Comparison of ENCODE assay signal across 20 mouse cellular contexts in the genomic region with DNA sequence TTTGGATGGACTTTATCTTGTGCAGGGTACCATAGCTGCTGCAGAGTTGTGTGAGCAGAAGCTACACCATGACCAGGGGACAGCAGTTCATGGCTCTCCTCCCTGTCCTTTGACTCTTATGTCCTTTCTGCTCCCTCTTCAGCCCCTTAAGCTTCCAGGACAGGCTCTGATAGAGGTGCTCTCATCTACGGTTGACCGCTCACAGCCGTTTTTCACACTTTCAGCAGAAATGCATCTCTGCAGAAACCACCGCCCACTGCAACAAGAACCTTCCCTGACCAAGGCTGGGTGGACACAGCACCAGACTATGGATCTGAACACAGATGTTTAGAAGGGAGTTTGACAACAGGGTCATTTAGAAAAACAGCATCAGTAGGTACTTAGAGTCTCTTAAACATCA.
DNase-seq lines count a peak whose midpoint lies in the region; ATAC-seq and TF ChIP-seq lines count a peak whose summit lies in the region.
"Had no signal": no experiment of that assay in that cellular context is flagged by ENCODE, and none has a peak within 500 bp of the region (broad histone marks: within the 10 kb centered on the region; RNA-seq: fewer than 3 reads in every experiment).

No protein-coding gene starts in this region.

- no peak for DNase-seq in gastrocnemius, adult 2 months
- no peak for DNase-seq in gastrocnemius, postnatal 36 days
- DNase-seq in kidney, adult 2 months, result peak; percentile 62
- DNase-seq in kidney, adult 18-20 months, result no peak
- peak; percentile 42 for DNase-seq in kidney, adult 9 months
- DNase-seq: adrenal gland, adult 2 months; adrenal gland, adult 8-10 months; adrenal gland, postnatal 10 days; adrenal gland, postnatal 14 days; adrenal gland, postnatal 25 days; adrenal gland, postnatal 36 days; B cell, adult 2 months; cerebellum, adult 11 months; cerebellum, adult 11-12 months had no signal

- H3K27me3 ChIP-seq in kidney, adult 2 months (replicated peaks; ENCODE audit: control insufficient read depth, insufficient read depth, low read length), result no peaks in the 10 kb centered on the region
- no peaks in the 10 kb centered on the region for H3K27me3 ChIP-seq in kidney, embryonic 14.5 days (ENCODE audit: control insufficient read depth, insufficient read depth, low read length)
- H3K27me3 ChIP-seq in kidney, embryonic 16.5 days (ENCODE audit: insufficient read depth, low read length), result no peaks in the 10 kb centered on the region
- H3K27me3 ChIP-seq in kidney, embryonic 15.5 days, result no peaks in the 10 kb centered on the region
- H3K27me3 ChIP-seq: CH12.LX, Patski had no signal

- H3K4me2 ChIP-seq in kidney, embryonic 14.5 days (replicated peaks; ENCODE audit: low read depth, low read length), result no peak overlapping the region
- H3K4me2 ChIP-seq in kidney, embryonic 16.5 days (replicated peaks; ENCODE audit: low read depth, low read length), result no peak overlapping the region
- no peak overlapping the region for H3K4me2 ChIP-seq in kidney, embryonic 15.5 days

- no peak for ATAC-seq in kidney, embryonic 14.5 days (ENCODE audit: low FRiP score, low TSS enrichment)
- ATAC-seq in kidney, embryonic 16.5 days (ENCODE audit: low FRiP score, low TSS enrichment), result 0 out of 2 replicates have a peak, but pooled peaks have one; percentile 5
- no peak for ATAC-seq in kidney, embryonic 15.5 days (replicated peaks; ENCODE audit: low FRiP score)
- ATAC-seq: Patski had no signal

- TF ChIP-seq CTCF in gastrocnemius, adult 2 months (IDR thresholded peaks at IDR 0.05), result no peak
- no peak for TF ChIP-seq CTCF in kidney, adult 2 months (conservative IDR thresholded peaks at IDR 0.05; ENCODE audit: insufficient read depth, insufficient read length, low read depth, low read length)

- H3K4me3 ChIP-seq in gastrocnemius, adult 2 months, result no peak overlapping the region
- H3K4me3 ChIP-seq in kidney, adult 2 months (ENCODE audit: insufficient read depth, low read depth, low read length), result no peak overlapping the region
- no peak overlapping the region for H3K4me3 ChIP-seq in kidney, embryonic 14.5 days (ENCODE audit: low read length)
- no peak overlapping the region for H3K4me3 ChIP-seq in kidney, embryonic 16.5 days (ENCODE audit: low read length)
- H3K4me3 ChIP-seq in kidney, embryonic 15.5 days (replicated peaks), result no peak overlapping the region

- TF ChIP-seq POLR2A in kidney, adult 2 months (IDR thresholded peaks at IDR 0.05; ENCODE audit: low read depth, low read length), result no peak

- H3K36me3 ChIP-seq in kidney, adult 2 months (ENCODE audit: control insufficient read depth, insufficient read depth, low read length), result no peaks in the 10 kb centered on the region
- no peaks in the 10 kb centered on the region for H3K36me3 ChIP-seq in kidney, embryonic 14.5 days (ENCODE audit: control insufficient read depth, insufficient read depth, low read length)
- H3K36me3 ChIP-seq in kidney, embryonic 16.5 days (ENCODE audit: insufficient read depth, low read length), result no peaks in the 10 kb centered on the region
- H3K36me3 ChIP-seq in kidney, embryonic 15.5 days, result no peaks in the 10 kb centered on the region
- H3K36me3 ChIP-seq: G1E had no signal

- no peaks in the 10 kb centered on the region for H3K9me3 ChIP-seq in kidney, embryonic 14.5 days (ENCODE audit: control insufficient read depth, low read length)
- no peaks in the 10 kb centered on the region for H3K9me3 ChIP-seq in kidney, embryonic 16.5 days (ENCODE audit: low read length)
- no peaks in the 10 kb centered on the region for H3K9me3 ChIP-seq in kidney, embryonic 15.5 days (replicated peaks)
- H3K9me3 ChIP-seq: G1E had no signal

- peak overlapping the region; percentile 4; the same call in 1 of the 2 replicates for H3K27ac ChIP-seq in gastrocnemius, adult 2 months
- H3K27ac ChIP-seq in kidney, adult 2 months (ENCODE audit: insufficient read depth, low read depth, low read length), result no peak overlapping the region
- H3K27ac ChIP-seq in kidney, embryonic 14.5 days (ENCODE audit: low read depth, low read length), result no peak overlapping the region
- no peak overlapping the region for H3K27ac ChIP-seq in kidney, embryonic 16.5 days (ENCODE audit: low read length)
- H3K27ac ChIP-seq in kidney, embryonic 15.5 days, result no peak overlapping the region

- H3K4me1 ChIP-seq in kidney, adult 2 months (ENCODE audit: control insufficient read depth, insufficient read depth, low read length), result peaks cover 17% of the 10 kb centered on the region; the same call in 1 of the 2 replicates
- H3K4me1 ChIP-seq in kidney, embryonic 14.5 days (ENCODE audit: control insufficient read depth, insufficient read depth, low read length), result peaks cover 5% of the 10 kb centered on the region
- H3K4me1 ChIP-seq in kidney, embryonic 16.5 days (ENCODE audit: insufficient read depth, low read length), result peaks cover 14% of the 10 kb centered on the region; the same call in 1 of the 2 replicates
- H3K4me1 ChIP-seq in kidney, embryonic 15.5 days, result peaks cover 32% of the 10 kb centered on the region

- 58% methylated on average over 4 of the region's 4 CpGs for WGBS in kidney, adult 2 months
- 52% methylated on average over 4 of the region's 4 CpGs for WGBS in kidney, embryonic 14.5 days
- 50% methylated on average over 4 of the region's 4 CpGs for WGBS in kidney, embryonic 16.5 days
- WGBS in kidney, embryonic 15.5 days, result 53% methylated on average over 4 of the region's 4 CpGs

- intact Hi-C loops in gastrocnemius, adult 2 months (cut with DNase I), result loop anchor here (1.0 to 5.0 kb wide), 2 partner anchors 149 to 226 kb away; no protein-coding TSS in a partner anchor
- intact Hi-C loops in gastrocnemius, postnatal 36 days (cut with DNase I), result loop anchor here (1.0 to 5.0 kb wide), 2 partner anchors 149 to 225 kb away; no protein-coding TSS in a partner anchor

- H3K9ac ChIP-seq in kidney, embryonic 14.5 days (ENCODE audit: low read depth, low read length), result no peak overlapping the region
- H3K9ac ChIP-seq in kidney, embryonic 16.5 days (replicated peaks; ENCODE audit: low read length), result no peak overlapping the region
- H3K9ac ChIP-seq in kidney, embryonic 15.5 days, result no peak overlapping the region

Comparison
In these comparisons a context has a peak if more than half of its experiments do, and no peak if none do; other contexts are left out.
1. DNase-seq: peak in kidney, adult 2 months (single experiment) and kidney, adult 9 months (single experiment); none in gastrocnemius, adult 2 months (single experiment), gastrocnemius, postnatal 36 days (0 of 2) and kidney, adult 18-20 months (single experiment).